Mouse (Mus musculus): ENCODE results near the gene Rpl37.

DNA sequence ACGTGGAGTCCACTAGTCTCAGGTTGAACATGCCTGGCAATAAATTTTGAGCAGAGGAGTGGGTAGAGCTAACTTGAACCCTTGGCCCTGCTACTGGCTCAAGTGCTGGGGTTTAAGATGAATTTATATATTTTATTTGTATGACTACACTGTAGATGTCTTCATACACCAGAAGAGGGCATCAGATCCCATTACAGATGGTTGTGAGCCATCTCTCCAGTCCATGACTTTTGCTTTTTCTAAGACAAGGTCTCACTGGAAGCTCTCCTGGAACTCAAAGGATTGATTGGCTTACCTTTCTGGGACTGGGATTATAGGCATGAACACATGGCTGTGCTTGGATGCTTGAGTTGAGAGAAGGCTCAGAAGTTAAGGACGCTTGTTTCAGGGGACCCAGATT, 3.3 kb downstream of the Rpl37 start:
- TF ChIP-seq CTCF (IDR thresholded peaks at IDR 0.05; ENCODE audit: low read depth) (peak; percentile 47; the same call in 1 of the 2 replicates), EP300 (IDR thresholded peaks at IDR 0.05; ENCODE audit: low read depth) (no peak)
